Mouse (Mus musculus) intestine, embryonic 15.5 days (tissue): ENCODE data around the gene Gm12695. TPM values are rescaled to one million over a fixed set of nuclear protein-coding genes. Genes with fewer than 3 reads are reported as not detected.
A peak's percentile ranks its signal among the peaks of the same experiment; 100 is the strongest.

Experiments used
- ATAC-seq: fragments of 200-750 bp; cut with Nextera tagmentation; 2 replicates; pipeline ENCODE4 v1.8.0; 2017; ENCODE audit warnings: moderate TSS enrichment, moderate library complexity
- H3K27ac ChIP-seq: fragments of 300-500 bp; sonication (generic); 2 replicates; pipeline ENCODE4 v1.5.1; 2015; ENCODE audit warnings: mild to moderate bottlenecking, inconsistent platforms
- H3K27me3 ChIP-seq: fragments of 300-500 bp; sonication (generic); replicated peaks from 2 replicates; pipeline ENCODE4 v1.6.1; 2015; ENCODE audit warnings: inconsistent platforms
- H3K36me3 ChIP-seq: fragments of 300-500 bp; sonication (generic); 2 replicates; pipeline ENCODE4 v1.6.1; 2015; ENCODE audit warnings: inconsistent platforms
- H3K4me1 ChIP-seq: fragments of 300-500 bp; sonication (generic); replicated peaks from 2 replicates; pipeline ENCODE4 v1.6.1; 2015; ENCODE audit warnings: inconsistent platforms
- H3K4me2 ChIP-seq: fragments of 300-500 bp; sonication (generic); replicated peaks from 2 replicates; pipeline ENCODE4 v1.6.1; 2015; ENCODE audit warnings: mild to moderate bottlenecking, inconsistent platforms
- H3K4me3 ChIP-seq: fragments of 300-500 bp; sonication (generic); replicated peaks from 2 replicates; pipeline ENCODE4 v1.5.1; 2015; ENCODE audit warnings: inconsistent platforms
- H3K9ac ChIP-seq: fragments of 300-500 bp; sonication (generic); 2 replicates; pipeline ENCODE4 v1.6.1; 2015; ENCODE audit warnings: inconsistent platforms
- H3K9me3 ChIP-seq: fragments of 300-500 bp; sonication (generic); 2 replicates; pipeline ENCODE4 v1.6.1; 2016; ENCODE audit warnings: inconsistent platforms
- WGBS: fragments of 180-500 bp; shearing (Covaris S2); methylation state at CpG from one replicate; pipeline ENCODE4 v1.1.7; 2015; 5-methylcytosine and 5-hydroxymethylcytosine counted together
- polyA plus RNA-seq: library from polyadenylated mRNA; unstranded; fragments of >200 nt; fragmentation: Nextera tagmentation; extraction: Ambion mirVana; gene quantifications from 2 replicates; pipeline ENCODE4 v1.2.1, GENCODE M21; 2015

Gm12695 gene
- polyA plus RNA-seq, 1 experiment from 2014 or later: not detected

DNA sequence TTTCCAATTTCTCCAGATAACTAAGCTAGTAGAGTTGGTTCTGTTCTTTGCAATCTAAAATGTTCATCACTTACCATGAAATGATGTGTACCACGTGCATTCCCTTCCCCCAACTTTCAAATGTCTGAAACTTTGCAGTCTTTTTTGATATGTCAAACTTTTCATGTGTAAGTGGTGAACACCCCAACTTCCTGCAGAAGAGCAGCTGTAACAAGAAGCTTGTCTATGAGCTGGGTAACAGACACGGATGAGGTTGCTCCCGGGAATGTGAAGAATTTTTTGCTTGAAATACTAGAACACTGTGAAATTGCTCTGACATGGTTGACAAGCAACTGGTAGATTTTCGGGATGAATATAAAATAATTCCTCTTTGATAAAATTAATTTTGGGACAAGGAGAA, 55.7 kb downstream of the Gm12695 start:
- no peaks in the 10 kb centered on the region for H3K36me3 ChIP-seq
- 66% methylated on average over 4 of the region's 4 CpGs for WGBS
- no peak for ATAC-seq
- H3K27ac ChIP-seq: no peak overlapping the region
- H3K9me3 ChIP-seq: no peaks in the 10 kb centered on the region
- no peaks in the 10 kb centered on the region for H3K27me3 ChIP-seq
- H3K4me1 ChIP-seq: no peaks in the 10 kb centered on the region
- H3K4me2 ChIP-seq: no peak overlapping the region
- H3K4me3 ChIP-seq: no peak overlapping the region
- H3K9ac ChIP-seq: no peak overlapping the region

DNA sequence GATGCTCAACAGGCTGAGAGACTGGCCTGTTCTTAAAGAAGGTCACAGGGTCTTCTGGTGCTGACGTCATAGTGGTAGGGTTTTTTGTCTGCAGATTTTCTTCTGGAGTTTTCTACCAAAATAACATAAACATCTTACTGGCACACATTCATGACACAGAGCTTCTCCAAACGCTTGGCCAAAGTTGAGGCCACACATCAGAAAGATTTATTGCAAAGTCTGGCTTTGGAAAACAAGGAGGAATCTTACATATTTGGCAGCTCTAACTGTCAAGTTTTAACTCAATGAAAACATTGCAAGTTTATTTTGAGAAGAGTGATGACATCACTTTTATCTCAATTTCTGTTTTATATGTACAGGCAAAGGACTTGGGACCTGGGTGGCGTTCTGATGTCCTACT, 56.8 kb downstream of the Gm12695 start:
- Histone ChIP-seq H3K27me3 (no peaks in the 10 kb centered on the region), H3K27ac (no peak overlapping the region), H3K4me3 (no peak overlapping the region), H3K36me3 (no peaks in the 10 kb centered on the region), H3K9me3 (no peaks in the 10 kb centered on the region), H3K4me2 (no peak overlapping the region), H3K9ac (no peak overlapping the region), H3K4me1 (no peaks in the 10 kb centered on the region)
- WGBS: 43% methylated on average over 3 of the region's 3 CpGs
- no peak for ATAC-seq

DNA sequence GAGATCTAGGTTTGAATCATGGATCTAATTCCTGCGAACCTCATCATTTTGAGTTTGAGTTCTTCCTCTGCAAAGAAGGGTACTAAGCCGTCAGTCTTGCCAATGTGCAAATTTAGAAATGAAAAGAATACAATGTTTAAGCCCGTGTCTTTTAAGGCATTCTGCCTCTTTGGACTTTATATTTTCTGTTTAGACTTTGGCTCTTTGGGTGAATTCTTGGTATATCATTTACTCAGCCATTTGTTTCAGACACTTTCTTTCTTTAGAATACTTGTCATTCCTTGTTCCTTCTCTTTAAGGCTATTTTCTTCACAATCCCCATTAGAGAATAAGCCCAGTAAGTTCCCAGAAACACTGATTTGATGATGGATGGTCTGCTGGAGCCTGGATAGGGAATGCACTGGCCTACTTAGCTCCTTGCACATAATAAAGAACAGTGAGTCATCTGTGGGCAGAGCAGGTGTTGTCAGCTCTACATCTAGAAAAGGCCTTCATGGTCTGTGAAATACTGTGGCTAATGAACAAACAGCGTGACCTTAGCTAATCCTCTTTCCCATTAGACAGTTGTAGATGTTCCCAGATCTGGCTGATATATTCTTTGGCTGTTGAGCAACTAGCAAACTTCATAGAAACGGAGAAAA, 59.5 kb downstream of the Gm12695 start:
- no peak overlapping the region for H3K9ac ChIP-seq
- no peaks in the 10 kb centered on the region for H3K9me3 ChIP-seq
- H3K36me3 ChIP-seq: no peaks in the 10 kb centered on the region
- H3K27me3 ChIP-seq: no peaks in the 10 kb centered on the region
- no peaks in the 10 kb centered on the region for H3K4me1 ChIP-seq
- no peak overlapping the region for H3K4me3 ChIP-seq
- H3K4me2 ChIP-seq: no peak overlapping the region
- WGBS: 77% methylated on average over 5 of the region's 5 CpGs
- ATAC-seq: no peak
- no peak overlapping the region for H3K27ac ChIP-seq

DNA sequence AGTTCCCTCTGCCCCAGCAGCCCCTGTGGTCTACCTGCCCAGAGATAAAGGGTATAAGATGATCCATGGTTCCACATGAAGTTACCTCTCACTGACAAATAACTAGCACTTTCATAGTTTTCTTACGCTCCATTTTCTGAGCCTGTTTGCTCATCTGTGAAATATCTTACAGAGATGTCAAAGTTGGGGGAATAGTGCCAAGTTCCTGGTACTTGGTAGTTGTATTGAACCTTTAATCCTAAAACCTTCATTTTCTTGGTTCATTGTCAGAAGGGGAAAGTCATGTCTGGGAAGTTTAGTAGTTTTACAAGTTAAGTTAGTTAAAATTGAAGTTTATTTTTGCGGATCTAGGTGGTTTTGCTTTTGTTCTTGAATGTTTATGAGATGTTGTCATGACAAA, 62.7 kb downstream of the Gm12695 start:
- Histone ChIP-seq H3K4me1 (no peaks in the 10 kb centered on the region), H3K4me2 (no peak overlapping the region), H3K4me3 (no peak overlapping the region), H3K9ac (no peak overlapping the region), H3K27me3 (no peaks in the 10 kb centered on the region), H3K9me3 (no peaks in the 10 kb centered on the region), H3K27ac (no peak overlapping the region), H3K36me3 (no peaks in the 10 kb centered on the region)
- no peak for ATAC-seq
- WGBS: 78% methylated on average over 2 of the region's 2 CpGs

DNA sequence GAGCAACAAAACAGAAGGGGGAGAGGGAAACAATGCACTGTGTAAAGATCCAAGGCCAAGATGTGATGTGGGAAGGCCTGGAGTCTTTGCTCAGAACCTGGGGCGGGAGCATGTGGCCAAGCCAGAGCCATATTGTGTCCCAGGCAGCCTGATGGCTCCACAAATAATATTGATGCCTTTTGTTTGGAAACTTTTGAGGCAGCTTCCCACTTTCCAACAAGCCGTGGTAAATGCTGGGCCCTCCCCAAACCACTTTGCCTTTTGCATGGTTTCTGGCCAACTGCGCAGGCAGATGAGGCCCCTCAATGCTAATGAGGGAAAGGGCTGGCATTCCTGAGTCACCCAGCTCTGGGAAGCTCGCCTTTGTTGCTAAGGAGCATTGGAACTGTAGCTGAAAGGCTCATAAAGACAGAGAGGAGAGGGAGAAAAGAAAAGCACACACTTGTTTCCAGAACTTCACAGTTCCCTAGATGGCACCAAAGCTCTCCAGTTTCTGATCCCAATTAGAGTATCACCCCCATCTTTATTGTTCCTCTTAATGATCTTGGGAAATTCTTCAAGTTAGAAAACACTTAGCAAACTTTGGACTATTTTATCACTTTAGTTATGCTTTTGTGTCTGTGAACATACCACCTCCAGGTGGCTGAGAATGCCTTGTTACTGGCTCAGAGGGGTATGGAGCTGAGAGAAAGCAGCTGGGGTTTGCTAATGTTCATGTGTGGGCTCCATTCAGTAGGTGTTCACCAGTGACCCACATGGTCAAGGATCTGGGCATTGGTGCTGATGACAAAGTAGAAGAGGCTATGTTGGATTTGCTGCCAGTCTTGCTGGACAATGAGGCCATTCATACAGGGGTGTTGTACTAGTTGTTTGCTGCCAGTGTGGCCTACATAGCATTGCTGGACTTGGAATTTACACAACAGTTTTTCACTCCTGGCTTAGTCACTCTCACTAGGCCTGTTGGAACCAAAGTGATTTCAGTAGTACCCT, 65.7 kb downstream of the Gm12695 start:
- H3K36me3 ChIP-seq: no peaks in the 10 kb centered on the region
- no peaks in the 10 kb centered on the region for H3K4me1 ChIP-seq
- ATAC-seq: no peak
- no peaks in the 10 kb centered on the region for H3K9me3 ChIP-seq
- 46% methylated on average over 4 of the region's 4 CpGs for WGBS
- no peaks in the 10 kb centered on the region for H3K27me3 ChIP-seq
- no peak overlapping the region for H3K4me2 ChIP-seq
- H3K9ac ChIP-seq: no peak overlapping the region
- H3K27ac ChIP-seq: no peak overlapping the region
- H3K4me3 ChIP-seq: no peak overlapping the region

DNA sequence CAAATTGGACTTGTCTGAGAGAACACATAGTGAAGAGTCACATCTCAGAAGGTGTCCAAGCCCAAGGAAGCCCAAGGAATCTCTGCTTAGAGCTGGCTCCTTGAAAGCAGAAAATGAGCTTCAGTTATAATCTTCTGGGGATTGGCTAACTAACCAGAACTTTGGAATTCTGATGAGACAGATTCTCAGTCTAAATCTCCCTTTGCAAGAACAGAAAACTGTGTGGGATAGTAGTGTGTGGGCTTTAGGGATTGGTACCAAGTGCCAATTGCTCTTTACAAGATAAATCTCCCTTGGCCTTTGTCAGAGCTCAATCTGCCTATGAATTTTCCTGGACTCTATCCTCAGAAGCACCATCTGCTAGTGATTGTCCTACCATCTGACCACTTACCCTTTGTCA, 66.5 kb downstream of the Gm12695 start:
- H3K9me3 ChIP-seq: no peaks in the 10 kb centered on the region
- H3K4me2 ChIP-seq: no peak overlapping the region
- H3K4me3 ChIP-seq: no peak overlapping the region
- no peak overlapping the region for H3K9ac ChIP-seq
- no peak for ATAC-seq
- H3K27me3 ChIP-seq: no peaks in the 10 kb centered on the region
- H3K27ac ChIP-seq: no peak overlapping the region
- no peaks in the 10 kb centered on the region for H3K36me3 ChIP-seq
- no peaks in the 10 kb centered on the region for H3K4me1 ChIP-seq

DNA sequence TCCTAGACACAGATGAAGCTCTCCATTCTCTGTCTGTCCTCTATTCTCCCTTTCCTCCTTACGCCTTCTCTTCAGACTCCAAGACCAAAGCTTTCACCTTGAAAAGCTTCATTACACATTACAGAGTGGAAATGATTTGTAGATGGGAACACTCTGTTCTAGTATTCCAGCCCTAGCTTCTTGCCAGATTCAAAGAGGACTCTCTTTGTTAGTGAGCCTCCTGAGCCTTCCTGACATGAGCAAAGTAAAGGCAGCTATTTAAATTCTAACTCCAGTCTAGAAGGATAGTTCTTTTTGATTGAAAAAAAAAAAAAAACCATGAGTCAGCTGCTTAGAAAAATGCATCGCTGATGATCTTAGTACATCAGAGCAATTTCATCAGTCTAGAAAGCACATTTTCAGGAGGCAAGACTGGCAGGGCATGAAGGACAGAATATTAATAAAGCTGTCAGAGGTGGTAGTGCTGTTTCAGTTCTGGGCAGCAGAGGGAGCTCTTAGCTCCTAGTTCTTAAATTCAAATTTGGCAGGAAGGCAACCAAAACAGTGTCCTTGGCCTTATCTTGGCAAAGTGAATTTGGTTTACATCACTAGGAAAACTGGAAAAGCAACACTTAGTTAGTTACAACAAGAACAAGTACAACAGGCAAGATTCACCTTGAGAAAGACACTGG, 79.6 kb downstream of the Gm12695 start:
- no peak for ATAC-seq
- Histone ChIP-seq H3K4me3 (no peak overlapping the region), H3K27me3 (no peaks in the 10 kb centered on the region)

DNA sequence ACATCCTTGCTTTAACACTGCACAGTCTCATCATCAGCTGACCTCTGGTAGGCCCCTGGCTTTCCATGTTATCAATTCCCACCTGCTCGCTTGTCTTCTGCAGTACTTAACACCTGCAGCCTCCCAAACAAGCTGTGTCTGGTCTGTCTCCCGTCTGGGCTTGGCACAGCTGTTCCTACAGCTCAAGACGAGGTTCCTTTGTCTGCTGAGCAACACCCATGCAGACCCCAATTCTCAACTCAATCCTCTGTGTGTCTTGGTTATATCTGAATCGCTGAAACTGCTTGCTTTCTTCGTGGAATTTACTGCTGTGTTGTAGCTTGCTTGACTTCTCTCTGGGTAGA, 86.8 kb downstream of the Gm12695 start:
- Histone ChIP-seq H3K27me3 (no peaks in the 10 kb centered on the region), H3K9ac (no peak overlapping the region), H3K36me3 (no peaks in the 10 kb centered on the region), H3K9me3 (no peaks in the 10 kb centered on the region), H3K4me1 (no peaks in the 10 kb centered on the region; the same call in 1 of the 2 replicates), H3K27ac (no peak overlapping the region), H3K4me2 (no peak overlapping the region), H3K4me3 (no peak overlapping the region)
- peak; percentile 8; the same call in 1 of the 2 replicates for ATAC-seq
- 62% methylated on average over 5 of the region's 5 CpGs for WGBS

More for the DNA sequence above, 79.6 kb downstream of the Gm12695 start:
- no peaks in the 10 kb centered on the region for H3K36me3 ChIP-seq
- H3K9me3 ChIP-seq: no peaks in the 10 kb centered on the region
- no peaks in the 10 kb centered on the region for H3K4me1 ChIP-seq
- no peak overlapping the region for H3K9ac ChIP-seq
- H3K4me2 ChIP-seq: no peak overlapping the region
- WGBS: 60% methylated on average over 2 of the region's 2 CpGs
- no peak overlapping the region for H3K27ac ChIP-seq

DNA sequence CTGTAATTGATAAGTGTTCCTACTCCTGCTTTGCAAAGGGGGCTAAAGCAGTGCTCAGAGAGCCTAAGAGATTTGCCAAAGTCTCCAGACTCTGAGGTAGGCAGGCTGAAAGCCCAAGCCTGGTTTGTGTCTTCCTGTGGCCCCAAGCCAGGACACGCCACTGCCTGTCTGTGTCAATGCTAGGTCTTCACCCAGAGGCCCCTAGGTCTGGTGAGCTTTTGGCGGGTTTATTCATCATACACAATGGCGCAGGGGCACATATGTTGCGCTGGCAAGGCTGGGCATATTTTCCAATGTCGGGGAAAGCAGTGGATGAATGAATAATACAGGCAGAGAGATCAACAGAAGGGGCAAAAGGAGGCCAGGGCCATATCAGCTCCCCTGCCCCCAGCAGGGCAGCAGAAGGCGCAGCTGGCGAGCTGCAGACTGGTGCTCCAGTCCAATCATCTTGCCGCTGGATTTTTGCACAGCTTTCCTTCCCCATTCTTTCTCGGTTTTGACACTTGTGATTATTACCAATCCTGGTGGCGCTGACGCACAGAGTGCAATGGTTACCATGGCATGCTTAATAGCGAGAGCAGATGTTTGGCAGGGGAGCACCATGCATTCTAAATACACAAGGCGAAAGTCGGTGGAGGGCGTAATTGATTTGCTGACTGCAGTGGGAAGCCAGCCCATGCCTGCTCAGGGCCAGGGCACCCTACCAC, 87.3 kb downstream of the Gm12695 start:
- WGBS: 77% methylated on average over 15 of the region's 15 CpGs
- H3K4me2 ChIP-seq: no peak overlapping the region
- no peak overlapping the region for H3K4me3 ChIP-seq
- H3K4me1 ChIP-seq: no peaks in the 10 kb centered on the region; the same call in 1 of the 2 replicates
- no peaks in the 10 kb centered on the region for H3K36me3 ChIP-seq
- no peak overlapping the region for H3K9ac ChIP-seq
- ATAC-seq: peak; percentile 36; the same call in 1 of the 2 replicates
- H3K9me3 ChIP-seq: no peaks in the 10 kb centered on the region
- no peak overlapping the region for H3K27ac ChIP-seq
- H3K27me3 ChIP-seq: no peaks in the 10 kb centered on the region

DNA sequence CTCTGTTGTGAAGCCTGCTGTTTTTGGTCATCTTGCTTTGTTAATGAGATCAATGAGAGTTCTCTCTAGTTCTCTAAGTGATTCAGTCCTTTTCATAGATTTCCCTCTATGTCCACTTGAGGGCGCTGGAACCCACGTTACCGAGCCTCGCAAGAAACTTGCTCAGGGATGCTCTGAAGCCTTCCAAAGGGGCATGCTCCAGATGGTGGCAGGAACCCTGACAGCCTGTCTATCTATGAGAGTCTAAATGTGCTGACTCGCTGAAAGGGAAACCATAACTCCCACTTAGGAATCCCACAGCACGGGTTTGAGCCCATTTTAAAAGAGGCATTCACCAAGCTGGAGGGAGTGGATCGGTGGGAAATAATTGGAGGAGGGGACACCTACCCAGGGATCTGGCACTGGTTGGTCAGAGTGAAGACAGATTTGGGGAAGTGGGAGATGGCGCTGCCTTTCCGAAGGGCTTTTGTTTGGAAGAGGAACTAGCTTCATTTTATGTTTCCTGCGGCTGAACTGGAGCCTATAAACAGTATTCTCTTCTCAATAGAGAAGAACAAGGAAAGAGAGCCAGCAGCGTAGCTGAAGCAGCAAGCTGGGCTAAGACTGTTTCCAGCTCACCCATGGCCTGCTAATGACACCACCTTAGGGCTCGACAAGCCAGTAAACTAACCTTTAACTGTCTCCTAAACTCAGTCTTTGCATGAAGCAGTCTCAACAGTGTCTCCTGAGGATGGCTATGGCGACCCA, 88.2 kb downstream of the Gm12695 start:
- ATAC-seq: peak; percentile 59; the same call in 1 of the 2 replicates
- no peaks in the 10 kb centered on the region for H3K27me3 ChIP-seq
- H3K4me3 ChIP-seq: no peak overlapping the region
- H3K9me3 ChIP-seq: no peaks in the 10 kb centered on the region
- no peak overlapping the region for H3K9ac ChIP-seq
- no peak overlapping the region for H3K27ac ChIP-seq
- WGBS: 36% methylated on average over 13 of the region's 13 CpGs
- H3K4me2 ChIP-seq: peak overlapping the region; percentile 14; the same call in 1 of the 2 replicates
- no peaks in the 10 kb centered on the region; the same call in 1 of the 2 replicates for H3K4me1 ChIP-seq
- H3K36me3 ChIP-seq: no peaks in the 10 kb centered on the region

DNA sequence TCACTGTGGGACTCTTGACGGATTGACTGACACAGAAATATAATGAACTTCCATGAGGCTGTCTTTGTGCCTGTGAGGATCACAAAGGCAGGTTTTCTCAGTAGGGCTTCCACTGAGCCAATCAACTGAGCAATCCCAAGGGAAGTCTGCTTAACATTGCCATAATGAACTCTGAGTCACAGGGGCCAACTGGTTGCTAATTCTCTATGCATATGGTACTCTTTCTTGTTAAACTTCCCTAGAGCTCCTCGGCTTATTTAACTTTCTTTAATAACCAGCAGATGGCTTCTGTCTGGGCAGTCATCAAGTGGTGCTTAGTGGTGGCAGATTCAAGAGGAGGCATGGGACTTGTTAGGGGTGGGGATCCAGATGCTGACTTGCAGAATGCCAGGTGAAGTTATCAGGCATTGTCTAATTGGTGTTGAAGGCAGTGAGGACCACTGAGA, 97.6 kb downstream of the Gm12695 start:
- no peak overlapping the region for H3K9ac ChIP-seq
- no peaks in the 10 kb centered on the region for H3K27me3 ChIP-seq
- ATAC-seq: no peak
- H3K4me1 ChIP-seq: no peaks in the 10 kb centered on the region
- H3K9me3 ChIP-seq: no peaks in the 10 kb centered on the region
- no peaks in the 10 kb centered on the region for H3K36me3 ChIP-seq
- no peak overlapping the region for H3K27ac ChIP-seq
- no peak overlapping the region for H3K4me2 ChIP-seq
- 66% methylated on average over 2 of the region's 2 CpGs for WGBS
- no peak overlapping the region for H3K4me3 ChIP-seq
